Mouse (Mus musculus) forebrain, embryonic 15.5 days (tissue): ENCODE data around the gene Insm1. TPM values are rescaled to one million over a fixed set of nuclear protein-coding genes. Genes with fewer than 3 reads are reported as not detected.

Experiments
- ATAC-seq: fragments of 200-750 bp; cut with Nextera tagmentation; replicated peaks from 2 replicates; pipeline ENCODE4 v1.8.0; 2017; ENCODE audit warnings: mild to moderate bottlenecking, moderate TSS enrichment, moderate library complexity
- H3K27ac ChIP-seq: fragments of 300-500 bp; sonication (generic); replicated peaks from 2 replicates; pipeline ENCODE4 v1.5.1; 2015; ENCODE audit warnings: mild to moderate bottlenecking, inconsistent platforms
- H3K27me3 ChIP-seq: fragments of 300-500 bp; sonication (generic); 2 replicates; pipeline ENCODE4 v1.6.1; 2015; ENCODE audit warnings: inconsistent platforms
- H3K36me3 ChIP-seq: fragments of 300-500 bp; sonication (generic); 2 replicates; pipeline ENCODE4 v1.6.1; 2015; ENCODE audit warnings: mild to moderate bottlenecking, inconsistent platforms
- H3K4me1 ChIP-seq: fragments of 300-500 bp; sonication (generic); 2 replicates; pipeline ENCODE4 v1.6.1; 2015; ENCODE audit warnings: inconsistent platforms
- H3K4me2 ChIP-seq: fragments of 300-500 bp; sonication (generic); replicated peaks from 2 replicates; pipeline ENCODE4 v1.6.1; 2015; ENCODE audit warnings: mild to moderate bottlenecking, inconsistent platforms
- H3K4me3 ChIP-seq: fragments of 300-500 bp; sonication (generic); 2 replicates; pipeline ENCODE4 v1.5.1; 2015; ENCODE audit warnings: mild to moderate bottlenecking, inconsistent platforms
- H3K9ac ChIP-seq: fragments of 300-500 bp; sonication (generic); replicated peaks from 2 replicates; pipeline ENCODE4 v1.6.1; 2015; ENCODE audit warnings: mild to moderate bottlenecking, inconsistent platforms
- H3K9me3 ChIP-seq: fragments of 300-500 bp; sonication (generic); 2 replicates; pipeline ENCODE4 v1.6.1; 2016; ENCODE audit warnings: inconsistent platforms
- WGBS: fragments of 180-500 bp; shearing (Covaris S2); methylation state at CpG from one replicate; pipeline ENCODE4 v1.1.7; 2015; ENCODE audit warnings: mixed read lengths; 5-methylcytosine and 5-hydroxymethylcytosine counted together
- polyA plus RNA-seq: library from polyadenylated mRNA; unstranded; fragments of >200 nt; fragmentation: Nextera tagmentation; extraction: Ambion mirVana; gene quantifications from 2 replicates; pipeline ENCODE4 v1.2.1, GENCODE M21; 2015

Insm1 gene
- polyA plus RNA-seq, 1 experiment from 2014 or later = 13.5 TPM

DNA sequence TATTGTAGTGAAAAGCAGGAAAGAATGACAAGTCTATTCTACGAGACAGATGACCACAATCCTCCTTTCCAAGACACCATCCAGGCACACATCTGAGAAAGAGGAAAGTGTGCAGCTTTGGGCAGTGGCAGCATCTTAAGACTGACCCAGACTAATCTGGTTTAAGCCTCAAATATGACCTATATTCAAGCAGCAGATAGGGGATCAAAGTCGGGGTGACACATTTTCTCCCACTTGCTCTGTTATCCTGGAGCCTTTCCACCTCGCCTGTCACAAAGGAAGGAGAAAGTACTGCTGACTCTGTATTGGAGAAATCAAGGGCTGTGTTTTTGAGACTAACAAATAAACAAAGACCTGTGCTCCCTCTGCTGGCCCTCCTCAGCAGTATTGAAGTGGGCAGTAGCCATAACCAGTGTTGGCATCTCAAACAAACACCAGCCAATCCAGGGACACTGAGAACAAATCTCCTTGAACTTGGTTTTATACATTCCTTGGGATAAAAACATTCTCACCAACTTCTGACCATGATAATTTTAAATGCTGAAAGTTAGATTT lies 34.7 kb downstream of the Insm1 start:
- H3K4me1 ChIP-seq = peaks cover 51% of the 10 kb centered on the region
- no peaks in the 10 kb centered on the region for H3K36me3 ChIP-seq
- no peaks in the 10 kb centered on the region for H3K27me3 ChIP-seq
- no peaks in the 10 kb centered on the region for H3K9me3 ChIP-seq
- H3K9ac ChIP-seq = no peak overlapping the region
- no peak overlapping the region for H3K4me3 ChIP-seq
- no peak overlapping the region for H3K4me2 ChIP-seq
- 29% methylated on average over 3 of the region's 3 CpGs for WGBS
- H3K27ac ChIP-seq = peak overlapping the region; percentile 77
- peak; percentile 39; the same call in 1 of the 2 replicates for ATAC-seq

DNA sequence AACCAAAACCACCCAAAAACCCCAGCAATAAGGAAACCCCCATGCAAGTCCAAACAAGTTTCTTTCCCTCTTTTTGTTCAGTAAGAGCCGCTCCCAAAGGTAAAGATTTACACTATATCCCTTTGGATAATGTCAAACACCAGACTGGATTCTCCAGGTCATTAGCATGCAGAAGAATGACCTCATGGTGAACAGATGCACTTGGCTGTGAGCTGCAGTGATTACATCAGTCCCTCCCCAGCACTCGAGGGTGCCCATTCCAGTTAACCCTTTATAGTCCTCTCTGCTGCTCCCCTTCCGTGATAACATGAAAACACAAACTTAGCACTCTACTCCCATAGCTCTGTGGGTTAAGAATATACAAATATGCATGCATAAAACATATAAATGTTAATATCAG lies 35.3 kb downstream of the Insm1 start:
- Histone ChIP-seq H3K4me2 (no peak overlapping the region), H3K9ac (no peak overlapping the region), H3K27ac (peak overlapping the region; percentile 77), H3K4me3 (no peak overlapping the region), H3K9me3 (no peaks in the 10 kb centered on the region), H3K27me3 (no peaks in the 10 kb centered on the region), H3K36me3 (no peaks in the 10 kb centered on the region), H3K4me1 (peaks cover 58% of the 10 kb centered on the region)
- 8% methylated on average over 3 of the region's 3 CpGs for WGBS
- peak; percentile 42; the same call in 1 of the 2 replicates for ATAC-seq

DNA sequence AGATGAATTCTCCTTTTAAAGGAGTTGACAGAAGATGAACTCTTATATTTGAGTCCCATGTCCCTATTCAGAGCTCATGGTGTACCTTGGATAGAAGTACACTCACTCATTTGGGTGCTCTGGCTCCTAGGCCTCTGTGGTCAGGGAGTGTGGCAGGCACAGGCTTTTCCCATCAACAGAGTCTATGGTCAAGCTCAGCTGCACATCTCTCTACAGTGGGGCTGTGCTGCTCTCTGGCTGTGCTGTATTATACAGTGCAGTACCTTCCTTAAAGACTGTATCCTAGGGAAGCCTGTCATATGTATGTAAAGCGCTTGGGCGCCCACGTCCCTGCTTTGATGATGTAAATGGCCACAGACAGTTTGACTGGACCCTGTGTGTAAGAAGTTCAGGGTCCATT lies 35.9 kb downstream of the Insm1 start:
- Histone ChIP-seq H3K9me3 (no peaks in the 10 kb centered on the region), H3K4me2 (no peak overlapping the region), H3K4me1 (peaks cover 63% of the 10 kb centered on the region), H3K27ac (peak overlapping the region; percentile 77), H3K9ac (peak overlapping the region; percentile 9; the same call in 1 of the 2 replicates), H3K36me3 (no peaks in the 10 kb centered on the region), H3K27me3 (no peaks in the 10 kb centered on the region), H3K4me3 (no peak overlapping the region)
- no peak; the same call in 1 of the 2 replicates for ATAC-seq
- 67% methylated on average over 3 of the region's 3 CpGs for WGBS

DNA sequence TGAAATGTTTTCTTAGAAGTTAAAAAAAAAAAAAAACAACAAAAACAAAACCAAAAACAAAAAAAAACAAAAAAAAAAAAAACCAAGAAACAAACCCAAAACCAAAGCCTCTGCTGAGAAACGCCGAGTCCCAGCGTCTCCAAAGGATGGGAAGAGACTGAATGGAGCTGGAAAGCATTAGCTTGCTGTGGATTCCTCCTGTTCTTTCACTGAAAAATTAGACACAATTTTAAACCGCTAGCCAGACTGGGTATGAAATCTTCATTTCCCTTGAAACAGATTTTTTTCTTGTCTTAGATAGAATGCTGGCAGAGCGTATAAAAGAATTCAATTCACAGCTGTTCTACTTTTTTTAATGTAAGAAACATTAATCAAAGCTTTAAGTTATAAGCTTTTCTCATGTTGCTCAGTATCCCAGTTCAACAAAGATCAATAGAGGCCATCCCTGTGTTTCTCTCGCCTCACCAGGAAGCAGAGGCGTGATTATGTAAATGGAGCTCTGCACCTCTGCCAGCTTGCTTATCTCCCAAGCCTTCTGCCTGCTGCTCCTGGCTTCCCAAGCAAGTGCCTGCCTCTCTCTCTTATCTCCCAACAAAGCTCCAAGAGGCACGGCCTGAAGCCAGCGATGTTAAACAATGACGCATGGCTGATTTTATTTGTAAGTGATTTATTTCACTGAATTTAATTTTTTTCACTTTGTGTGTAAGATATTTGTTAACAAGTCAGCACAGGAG lies 37.2 kb downstream of the Insm1 start:
- H3K27ac ChIP-seq = peak overlapping the region; percentile 88
- ATAC-seq = peak; percentile 30; the same call in 1 of the 2 replicates

DNA sequence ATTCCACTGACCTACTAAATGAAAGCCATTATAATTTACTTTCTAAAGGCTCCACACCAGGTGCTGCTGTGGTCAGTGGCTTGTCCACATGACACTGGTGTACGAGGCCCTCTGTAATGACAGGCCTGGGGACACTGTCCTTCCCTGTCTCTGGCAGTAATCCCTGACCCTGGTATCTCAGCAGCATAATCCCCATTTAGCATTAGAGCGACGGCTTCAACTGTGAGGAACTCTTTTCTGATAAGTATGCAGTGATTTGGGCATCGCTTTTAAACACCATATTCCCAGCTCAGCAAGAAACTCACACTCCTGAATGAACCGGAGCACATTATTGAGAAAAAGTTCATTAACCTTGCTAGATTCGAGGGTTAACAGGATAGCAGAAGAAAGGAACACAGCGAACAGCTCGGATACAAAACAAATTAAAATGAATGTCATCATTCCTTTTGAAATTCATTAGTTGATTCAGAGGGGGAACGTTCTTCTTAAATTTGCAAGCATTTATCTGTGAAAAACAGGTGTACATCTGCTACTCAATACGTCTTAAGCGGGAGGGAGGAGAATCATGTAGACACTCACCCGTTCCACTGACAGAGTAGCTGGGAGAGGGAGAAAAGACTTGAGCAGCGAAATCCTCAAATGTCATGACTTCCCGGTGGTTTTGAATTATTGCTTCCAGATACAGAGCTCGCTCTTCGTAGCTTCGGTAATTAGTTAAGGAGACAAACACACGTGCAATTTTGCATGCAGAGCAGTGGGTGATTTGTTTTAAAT lies 38.3 kb downstream of the Insm1 start:
- no peak for ATAC-seq
- no peak overlapping the region for H3K4me3 ChIP-seq
- H3K27me3 ChIP-seq = no peaks in the 10 kb centered on the region
- 0 out of 2 replicates have a peak overlapping the region, but pooled peaks have one; percentile 4 for H3K9ac ChIP-seq
- H3K27ac ChIP-seq = peak overlapping the region; percentile 88
- no peaks in the 10 kb centered on the region for H3K9me3 ChIP-seq
- H3K36me3 ChIP-seq = no peaks in the 10 kb centered on the region
- peaks cover 71% of the 10 kb centered on the region for H3K4me1 ChIP-seq
- H3K4me2 ChIP-seq = peak overlapping the region; percentile 12; the same call in 1 of the 2 replicates
- 13% methylated on average over 18 of the region's 18 CpGs for WGBS

More for the DNA sequence above, 37.2 kb downstream of the Insm1 start:
- Histone ChIP-seq H3K4me1 (peaks cover 71% of the 10 kb centered on the region), H3K4me2 (peak overlapping the region; percentile 24), H3K36me3 (no peaks in the 10 kb centered on the region), H3K27me3 (no peaks in the 10 kb centered on the region), H3K9ac (0 out of 2 replicates have a peak overlapping the region, but pooled peaks have one; percentile 10), H3K9me3 (no peaks in the 10 kb centered on the region), H3K4me3 (no peak overlapping the region)
- WGBS = 12% methylated on average over 10 of the region's 10 CpGs

DNA sequence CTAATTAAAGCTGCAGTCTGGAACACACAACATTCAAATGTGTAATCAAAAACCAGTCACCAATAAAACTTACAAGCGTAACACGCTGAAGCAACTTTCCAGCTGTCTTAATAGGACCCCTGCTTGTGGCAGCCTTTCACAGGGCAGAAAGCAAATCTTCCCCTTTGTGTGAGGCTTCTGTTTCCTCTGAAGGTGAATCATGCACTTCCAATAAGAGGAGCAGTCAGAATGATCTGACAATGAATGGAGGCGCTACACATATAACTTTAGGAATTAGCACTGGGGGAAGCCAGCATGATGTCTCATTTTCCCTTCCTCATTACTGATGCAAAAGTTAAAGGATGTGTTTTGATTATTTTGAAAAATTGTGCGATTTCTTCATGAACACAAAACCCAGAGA lies 39.4 kb downstream of the Insm1 start:
- H3K27ac ChIP-seq = peak overlapping the region; percentile 71
- 33% methylated on average over 4 of the region's 4 CpGs for WGBS
- H3K4me3 ChIP-seq = no peak overlapping the region
- ATAC-seq = no peak
- H3K4me2 ChIP-seq = no peak overlapping the region
- H3K9ac ChIP-seq = no peak overlapping the region
- no peaks in the 10 kb centered on the region for H3K27me3 ChIP-seq
- no peaks in the 10 kb centered on the region for H3K36me3 ChIP-seq
- no peaks in the 10 kb centered on the region for H3K9me3 ChIP-seq
- peaks cover 70% of the 10 kb centered on the region for H3K4me1 ChIP-seq

DNA sequence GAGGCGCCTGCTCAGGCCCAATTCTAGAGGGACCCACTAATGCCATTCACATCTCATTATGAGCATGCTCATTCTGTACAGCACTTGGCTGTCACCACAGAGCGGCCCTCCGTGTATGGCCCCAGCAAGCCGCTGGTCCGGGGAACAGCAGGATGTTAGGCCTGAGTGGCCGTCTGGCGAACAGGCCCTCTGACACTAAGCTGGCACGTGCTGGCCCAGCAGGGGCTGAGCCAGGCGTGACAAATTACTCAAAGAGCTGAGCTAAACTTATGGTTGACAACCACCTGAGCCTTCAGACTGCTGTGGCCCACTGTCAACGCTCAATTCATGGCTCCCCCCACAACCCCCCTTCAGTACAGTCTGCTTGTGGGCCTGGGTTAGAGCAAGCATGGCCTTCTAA lies 40.5 kb downstream of the Insm1 start:
- Histone ChIP-seq H3K9me3 (no peaks in the 10 kb centered on the region), H3K4me2 (no peak overlapping the region), H3K27ac (peak overlapping the region; percentile 71), H3K4me3 (no peak overlapping the region), H3K36me3 (no peaks in the 10 kb centered on the region), H3K27me3 (no peaks in the 10 kb centered on the region), H3K9ac (no peak overlapping the region), H3K4me1 (peaks cover 60% of the 10 kb centered on the region)
- peak; percentile 86 for ATAC-seq
- 8% methylated on average over 10 of the region's 10 CpGs for WGBS

DNA sequence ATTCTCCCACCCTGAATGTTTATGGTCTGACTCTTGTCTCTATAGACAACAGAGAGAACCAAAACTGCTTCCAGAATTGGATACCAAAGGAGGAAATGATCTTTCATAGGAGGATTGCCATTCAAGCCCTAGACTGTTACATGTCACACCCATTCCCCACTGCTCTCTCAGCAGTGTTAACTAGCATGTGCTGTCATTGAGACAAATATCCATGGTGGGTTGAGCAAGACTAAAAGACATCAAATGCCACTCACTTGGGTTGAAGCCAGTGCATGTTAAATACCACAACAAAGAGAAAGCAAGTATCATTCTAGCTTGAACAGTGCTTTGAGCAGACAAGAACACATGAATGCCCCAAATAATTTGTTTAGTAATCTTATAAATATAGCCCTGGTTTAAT lies 41.2 kb downstream of the Insm1 start:
- Histone ChIP-seq H3K4me1 (peaks cover 52% of the 10 kb centered on the region), H3K9ac (no peak overlapping the region), H3K36me3 (no peaks in the 10 kb centered on the region), H3K4me3 (no peak overlapping the region), H3K9me3 (no peaks in the 10 kb centered on the region), H3K4me2 (no peak overlapping the region), H3K27ac (peak overlapping the region; percentile 71), H3K27me3 (no peaks in the 10 kb centered on the region)
- no peak for ATAC-seq

DNA sequence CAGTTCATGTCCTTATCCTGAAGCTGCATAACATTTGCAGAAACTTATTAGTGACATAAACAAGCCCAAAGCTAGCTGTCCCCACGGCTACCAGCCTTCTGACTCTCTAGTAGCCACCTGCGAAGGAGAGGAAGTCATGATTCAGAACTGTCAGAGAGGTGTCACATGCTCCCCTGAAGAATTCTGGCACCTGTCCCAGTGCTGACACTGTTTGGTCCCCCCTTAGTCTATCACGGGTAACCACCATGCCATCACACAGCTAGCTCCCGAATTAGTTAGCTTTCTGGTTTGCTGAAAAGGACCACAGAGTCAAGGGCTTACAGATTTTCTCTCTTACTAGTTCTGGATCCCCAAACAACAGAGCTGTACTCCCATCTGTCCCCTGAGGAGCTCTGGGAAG lies 43.3 kb downstream of the Insm1 start:
- Histone ChIP-seq H3K4me2 (no peak overlapping the region), H3K4me3 (no peak overlapping the region), H3K4me1 (peaks cover 36% of the 10 kb centered on the region), H3K9ac (no peak overlapping the region), H3K36me3 (no peaks in the 10 kb centered on the region), H3K9me3 (no peaks in the 10 kb centered on the region), H3K27me3 (no peaks in the 10 kb centered on the region), H3K27ac (no peak overlapping the region)
- 62% methylated on average over 4 of the region's 4 CpGs for WGBS
- ATAC-seq = no peak

DNA sequence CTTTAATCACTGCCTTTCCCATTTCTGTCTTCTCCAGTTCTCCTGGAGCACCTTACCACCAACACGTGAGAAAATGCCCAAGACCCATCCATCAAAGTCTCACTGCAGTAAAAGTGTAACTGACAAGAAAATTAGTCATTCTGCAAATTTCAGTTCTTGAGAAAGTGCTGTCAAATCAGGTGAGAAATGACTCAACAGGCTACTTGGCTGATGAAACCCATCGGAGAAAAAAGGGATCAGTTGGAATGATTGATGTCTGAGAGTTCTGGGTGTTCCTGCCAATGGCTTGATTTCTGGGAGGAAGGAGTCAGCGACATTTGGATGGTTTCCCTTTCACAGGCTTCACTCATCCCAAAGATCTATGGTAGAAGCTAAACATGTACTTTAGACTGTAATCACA lies 44.8 kb downstream of the Insm1 start:
- ATAC-seq = no peak

More for the DNA sequence above, 44.8 kb downstream of the Insm1 start:
- H3K27ac ChIP-seq = no peak overlapping the region
- H3K9me3 ChIP-seq = no peaks in the 10 kb centered on the region
- WGBS = 86% methylated on average over 3 of the region's 3 CpGs
- no peak overlapping the region for H3K4me2 ChIP-seq
- no peak overlapping the region for H3K4me3 ChIP-seq
- peaks cover 21% of the 10 kb centered on the region for H3K4me1 ChIP-seq
- no peaks in the 10 kb centered on the region for H3K27me3 ChIP-seq
- no peak overlapping the region for H3K9ac ChIP-seq
- no peaks in the 10 kb centered on the region for H3K36me3 ChIP-seq
